Comparison of ENCODE assay signal across 19 mouse cellular contexts in genomic region chr12:86501728-86502127, GRCm38 (mm10).
"Had no signal": no experiment of that assay in that cellular context is flagged by ENCODE, and none has a peak within 500 bp of the region (broad histone marks: within the 10 kb centered on the region; RNA-seq: fewer than 3 reads in every experiment).

No protein-coding gene starts in this region.

- H3K9me3 ChIP-seq: lung, embryonic 15.5 days; midbrain, embryonic 13.5 days; midbrain, embryonic 15.5 days; neural tube, embryonic 12.5 days had no signal

- H3K4me3 ChIP-seq: lung, embryonic 15.5 days; megakaryocyte, embryonic 14.5 days; midbrain, embryonic 13.5 days; midbrain, embryonic 15.5 days; neural tube, embryonic 12.5 days had no signal

- H3K27me3 ChIP-seq: lung, embryonic 15.5 days; midbrain, embryonic 13.5 days; midbrain, embryonic 15.5 days; neural tube, embryonic 12.5 days had no signal

- H3K36me3 ChIP-seq: lung, embryonic 15.5 days; midbrain, embryonic 13.5 days; midbrain, embryonic 15.5 days; neural tube, embryonic 12.5 days had no signal

- ATAC-seq: lung, postnatal 0 days; midbrain, embryonic 13.5 days; midbrain, embryonic 15.5 days had no signal

- H3K4me1 ChIP-seq: megakaryocyte, embryonic 14.5 days; midbrain, embryonic 15.5 days had no signal

- H3K4me2 ChIP-seq: lung, embryonic 15.5 days; midbrain, embryonic 11.5 days; midbrain, embryonic 13.5 days; midbrain, embryonic 15.5 days; neural tube, embryonic 12.5 days had no signal

- H3K27ac ChIP-seq: lung, embryonic 15.5 days; macrophage; midbrain, embryonic 13.5 days; midbrain, embryonic 15.5 days; neural tube, embryonic 12.5 days had no signal

- DNase-seq: lung, adult 2 months; lung, postnatal 14 days; lung, postnatal 36 days; retina, postnatal 1 day; right cerebral cortex, adult 18-20 months; right cerebral cortex, postnatal 25 days; right cerebral cortex, postnatal 4 days; spleen, adult 18-20 months; thymus, adult 18-20 months; thymus, postnatal 14 days; thymus, postnatal 36 days had no signal

- H3K9ac ChIP-seq: lung, embryonic 15.5 days; midbrain, embryonic 13.5 days; midbrain, embryonic 15.5 days; neural tube, embryonic 12.5 days had no signal
